Mouse (Mus musculus): Measurements from ENCODE around the gene Clstn3. TPM values are rescaled to one million over a fixed set of nuclear protein-coding genes. Genes with fewer than 3 reads are reported as not detected.
"Not testable (repeated sequence)": the region's sequence is repeated elsewhere in the genome, so short reads cannot be mapped to it uniquely, and the experiment has no call there.

Gene Clstn3
- 2.9 and 3.9 TPM in 2 replicates for polyA plus RNA-seq (2015; fragmentation: Nextera tagmentation; extraction: Ambion mirVana)

GRCm38 (mm10) chr6:124464305-124465271 is at the start of gene Clstn3:
TSS of gene Clstn3 (minus strand) at chr6:124464794.
- peak; percentile 86 for DNase-seq
- WGBS (ENCODE audit: insufficient replicate concordance) = 10% methylated on average over 27 of the region's 27 CpGs
- ATAC-seq (ENCODE audit: low read depth) = peak; percentile 96
- Histone ChIP-seq H3K27me3 (peaks cover 4% of the 10 kb centered on the region; the same call in 1 of the 2 replicates), H3K9ac (peak within 1 kb of the TSS; percentile 69), H3K4me1 (replicated peaks) (peaks cover 21% of the 10 kb centered on the region), H3K4me3 (replicated peaks) (peak within 1 kb of the TSS; percentile 51), H3K27ac (no peak within 1 kb of the TSS), H3K4me2 (peak within 1 kb of the TSS; percentile 77), H3K9me3 (replicated peaks) (no peaks in the 10 kb centered on the region), H3K36me3 (no peaks in the 10 kb centered on the region)

DNA sequence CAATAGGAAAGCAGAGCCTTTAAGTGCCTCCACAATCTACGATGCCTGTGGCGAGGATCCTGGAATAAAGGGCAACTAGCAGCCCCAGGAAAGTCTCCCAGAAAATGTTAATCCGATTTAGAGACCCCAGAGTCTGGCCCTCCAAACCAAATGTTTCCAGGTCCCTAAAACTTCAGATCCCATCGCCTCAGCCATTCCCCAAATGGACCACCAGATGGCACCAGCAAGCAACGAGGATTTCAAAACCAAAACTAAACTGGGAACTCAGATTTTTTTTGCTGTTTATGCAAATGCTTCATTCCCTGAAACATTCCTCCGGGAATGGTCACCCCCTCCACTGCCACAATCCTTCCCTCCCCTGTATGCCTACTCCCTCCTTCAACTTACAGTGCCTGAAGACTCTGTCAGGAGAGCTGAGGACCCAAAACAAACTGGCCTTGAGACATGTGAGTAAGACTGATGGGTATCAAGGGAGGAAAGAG is 47.8 kb upstream of the Clstn3 start, which contains the start of gene C1ra:
Gene C1ra (plus strand): TSS at position 51 of the 482 bp plus-strand sequence.
- H3K4me3 ChIP-seq (replicated peaks) = peak within 1 kb of the TSS; percentile 32
- H3K4me1 ChIP-seq (replicated peaks) = no peaks in the 10 kb centered on the region
- no peak within 1 kb of the TSS; the same call in 1 of the 2 replicates for H3K9ac ChIP-seq
- WGBS (ENCODE audit: insufficient replicate concordance) = 4% methylated on average over 6 of the region's 6 CpGs
- no peaks in the 10 kb centered on the region for H3K36me3 ChIP-seq
- DNase-seq = no peak
- H3K27me3 ChIP-seq = no peaks in the 10 kb centered on the region
- H3K4me2 ChIP-seq = peak within 1 kb of the TSS; percentile 43
- ATAC-seq (ENCODE audit: low read depth) = no peak
- no peaks in the 10 kb centered on the region for H3K9me3 ChIP-seq (replicated peaks)
- no peak within 1 kb of the TSS for H3K27ac ChIP-seq

DNA sequence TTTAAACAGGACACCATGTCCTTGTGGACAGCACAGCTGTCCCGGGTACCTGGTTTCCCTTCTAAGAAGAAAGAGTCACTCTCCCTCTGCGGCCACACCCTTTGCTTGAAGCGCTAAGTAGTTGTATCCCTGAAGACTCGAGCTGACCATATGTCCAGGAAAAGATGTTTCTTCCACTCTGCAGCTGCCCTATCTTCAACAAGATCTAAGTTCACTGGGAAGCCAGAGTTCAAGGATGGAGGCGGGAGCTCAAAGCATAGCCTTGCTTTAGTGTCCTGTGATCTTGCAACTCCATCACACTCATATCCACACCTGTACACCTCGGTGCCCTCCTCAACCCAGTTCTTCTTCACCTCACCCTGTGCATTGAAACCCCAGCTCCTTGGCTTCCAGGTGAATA is 47.3 kb upstream of the Clstn3 start:
- Histone ChIP-seq H3K9me3 (replicated peaks) (no peaks in the 10 kb centered on the region), H3K36me3 (no peaks in the 10 kb centered on the region), H3K27me3 (no peaks in the 10 kb centered on the region), H3K9ac (no peak overlapping the region), H3K4me3 (replicated peaks) (no peak overlapping the region), H3K4me1 (replicated peaks) (no peaks in the 10 kb centered on the region), H3K27ac (no peak overlapping the region), H3K4me2 (no peak overlapping the region)
- no peak for DNase-seq
- 36% methylated on average over 6 of the region's 6 CpGs for WGBS (ENCODE audit: insufficient replicate concordance)
- ATAC-seq (ENCODE audit: low read depth) = no peak

DNA sequence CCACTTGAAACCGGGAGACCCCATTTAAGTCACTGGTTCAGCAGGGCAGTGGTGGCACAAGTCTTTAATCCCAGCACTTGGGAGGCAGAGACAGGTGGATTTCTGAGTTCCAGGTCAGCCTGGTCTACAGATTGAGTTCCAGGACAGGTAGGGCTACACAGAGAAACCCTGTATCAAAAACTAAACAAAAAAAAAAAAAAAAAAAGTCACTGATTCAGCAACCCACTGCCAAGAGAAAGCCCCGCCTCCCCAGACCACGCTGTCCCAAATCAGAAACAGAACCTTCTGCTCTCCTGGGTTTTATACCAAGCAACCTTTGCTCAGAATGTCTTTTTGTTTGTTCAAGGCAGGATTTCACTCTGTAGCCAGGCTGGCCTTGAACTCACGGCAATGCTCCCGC is 44.6 kb upstream of the Clstn3 start:
- not testable (repeated sequence) for H3K4me3 ChIP-seq (replicated peaks); H3K4me2 ChIP-seq; H3K27me3 ChIP-seq; H3K9ac ChIP-seq; H3K4me1 ChIP-seq (replicated peaks); H3K36me3 ChIP-seq; H3K27ac ChIP-seq; ATAC-seq (ENCODE audit: low read depth); DNase-seq; H3K9me3 ChIP-seq (replicated peaks)
- WGBS (ENCODE audit: insufficient replicate concordance) = 75% methylated on average over 5 of the region's 5 CpGs

- H3K27ac ChIP-seq = no peak overlapping the region
- H3K9ac ChIP-seq = no peak overlapping the region
- no peak for ATAC-seq (ENCODE audit: low read depth)
- no peak overlapping the region for H3K4me2 ChIP-seq
- H3K4me3 ChIP-seq (replicated peaks) = no peak overlapping the region
- H3K27me3 ChIP-seq = no peaks in the 10 kb centered on the region
- no peaks in the 10 kb centered on the region for H3K36me3 ChIP-seq
- H3K9me3 ChIP-seq (replicated peaks) = no peaks in the 10 kb centered on the region
- 59% methylated on average over 10 of the region's 10 CpGs for WGBS (ENCODE audit: insufficient replicate concordance)
- no peak for DNase-seq
- H3K4me1 ChIP-seq (replicated peaks) = no peaks in the 10 kb centered on the region
These were observed 43.7 kb upstream of the Clstn3 start for GRCm38 (mm10) chr6:124508292-124508691.

DNA sequence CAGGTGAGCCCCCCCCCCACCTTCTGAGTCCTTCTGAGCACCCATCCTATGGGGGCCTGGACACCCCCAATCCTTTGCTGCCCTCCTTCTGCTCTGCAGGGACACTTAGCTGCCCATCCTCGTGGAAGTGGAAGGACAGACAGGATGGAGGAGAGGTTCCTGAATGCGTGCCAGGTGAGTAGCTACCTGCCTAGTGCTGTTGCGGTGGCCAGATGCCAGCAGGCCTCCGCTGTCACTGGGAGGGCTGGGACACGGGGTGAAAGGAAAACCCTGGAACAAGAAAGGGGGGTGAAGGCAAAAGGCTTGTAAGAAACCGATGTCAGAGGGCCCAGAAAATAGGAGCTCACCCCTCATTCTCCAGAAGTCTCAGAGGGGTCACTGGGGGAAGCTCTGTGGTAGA is 42.4 kb upstream of the Clstn3 start:
- DNase-seq = no peak
- Histone ChIP-seq H3K4me3 (replicated peaks) (no peak overlapping the region), H3K4me2 (no peak overlapping the region), H3K27me3 (no peaks in the 10 kb centered on the region), H3K9me3 (replicated peaks) (no peaks in the 10 kb centered on the region), H3K9ac (no peak overlapping the region), H3K4me1 (replicated peaks) (no peaks in the 10 kb centered on the region), H3K36me3 (no peaks in the 10 kb centered on the region), H3K27ac (no peak overlapping the region)
- 71% methylated on average over 6 of the region's 6 CpGs for WGBS (ENCODE audit: insufficient replicate concordance)
- ATAC-seq (ENCODE audit: low read depth) = no peak

- H3K9me3 ChIP-seq (replicated peaks) = no peaks in the 10 kb centered on the region
- H3K27ac ChIP-seq = no peak overlapping the region
- H3K36me3 ChIP-seq = no peaks in the 10 kb centered on the region
- WGBS (ENCODE audit: insufficient replicate concordance) = 31% methylated on average over 4 of the region's 4 CpGs
- no peak overlapping the region for H3K4me2 ChIP-seq
- H3K4me1 ChIP-seq (replicated peaks) = no peaks in the 10 kb centered on the region
- no peak overlapping the region for H3K4me3 ChIP-seq (replicated peaks)
- no peak overlapping the region for H3K9ac ChIP-seq
- DNase-seq (no peak), ATAC-seq (ENCODE audit: low read depth) (no peak)
- no peaks in the 10 kb centered on the region for H3K27me3 ChIP-seq
These were observed 40.4 kb upstream of the Clstn3 start for GRCm38 (mm10) chr6:124505028-124505427.

DNA sequence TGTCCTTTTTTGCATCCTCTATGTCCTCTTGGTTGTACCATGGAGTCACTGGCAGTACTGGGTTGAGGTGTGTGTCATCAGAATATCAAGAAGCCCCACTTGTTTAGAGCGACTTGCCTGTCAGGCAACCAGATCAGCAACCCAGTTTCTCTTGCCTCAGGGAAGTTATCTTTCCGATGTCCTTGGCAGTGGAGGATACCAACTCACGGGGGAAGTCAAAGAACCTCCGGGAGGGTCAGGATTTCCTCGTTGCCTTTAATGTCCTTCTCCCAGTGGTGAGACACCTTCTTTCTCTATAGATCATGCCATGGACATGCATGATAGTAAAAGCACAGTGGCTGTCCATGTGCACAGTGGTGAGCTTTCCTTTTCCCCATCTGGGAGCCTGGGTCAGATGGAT is 37.4 kb upstream of the Clstn3 start:
- Histone ChIP-seq H3K9ac (no peak overlapping the region), H3K4me3 (replicated peaks) (no peak overlapping the region), H3K27me3 (no peaks in the 10 kb centered on the region), H3K4me2 (no peak overlapping the region), H3K27ac (no peak overlapping the region), H3K36me3 (no peaks in the 10 kb centered on the region), H3K9me3 (replicated peaks) (no peaks in the 10 kb centered on the region), H3K4me1 (replicated peaks) (no peaks in the 10 kb centered on the region)
- DNase-seq = no peak
- no peak for ATAC-seq (ENCODE audit: low read depth)
- 68% methylated on average over 5 of the region's 5 CpGs for WGBS (ENCODE audit: insufficient replicate concordance)

DNA sequence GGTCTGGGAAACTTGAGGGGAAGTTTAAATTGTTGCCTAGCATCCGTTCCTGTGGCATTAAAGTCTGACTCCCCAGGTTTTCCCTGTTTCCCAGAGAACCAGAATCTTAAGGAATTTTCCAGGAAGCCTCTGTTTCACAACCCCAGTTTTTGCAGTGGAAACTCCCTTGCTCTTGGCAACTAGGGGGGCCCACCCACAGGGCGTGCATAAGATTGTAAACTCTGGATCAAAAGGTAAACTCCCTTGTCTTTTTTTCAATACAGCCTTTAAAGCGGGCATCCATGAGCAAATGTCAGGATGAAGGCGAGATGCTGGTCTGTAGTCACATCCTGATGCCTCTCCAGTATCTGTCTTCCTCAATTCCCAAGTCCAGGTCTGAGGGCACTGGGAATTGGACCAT is 36.9 kb upstream of the Clstn3 start:
- Histone ChIP-seq H3K36me3 (no peaks in the 10 kb centered on the region), H3K27ac (no peak overlapping the region), H3K4me2 (no peak overlapping the region), H3K4me1 (replicated peaks) (no peaks in the 10 kb centered on the region), H3K27me3 (no peaks in the 10 kb centered on the region), H3K9ac (no peak overlapping the region), H3K9me3 (replicated peaks) (no peaks in the 10 kb centered on the region), H3K4me3 (replicated peaks) (no peak overlapping the region)
- DNase-seq (no peak), ATAC-seq (ENCODE audit: low read depth) (no peak)
- 64% methylated on average over 4 of the region's 4 CpGs for WGBS (ENCODE audit: insufficient replicate concordance)

DNA sequence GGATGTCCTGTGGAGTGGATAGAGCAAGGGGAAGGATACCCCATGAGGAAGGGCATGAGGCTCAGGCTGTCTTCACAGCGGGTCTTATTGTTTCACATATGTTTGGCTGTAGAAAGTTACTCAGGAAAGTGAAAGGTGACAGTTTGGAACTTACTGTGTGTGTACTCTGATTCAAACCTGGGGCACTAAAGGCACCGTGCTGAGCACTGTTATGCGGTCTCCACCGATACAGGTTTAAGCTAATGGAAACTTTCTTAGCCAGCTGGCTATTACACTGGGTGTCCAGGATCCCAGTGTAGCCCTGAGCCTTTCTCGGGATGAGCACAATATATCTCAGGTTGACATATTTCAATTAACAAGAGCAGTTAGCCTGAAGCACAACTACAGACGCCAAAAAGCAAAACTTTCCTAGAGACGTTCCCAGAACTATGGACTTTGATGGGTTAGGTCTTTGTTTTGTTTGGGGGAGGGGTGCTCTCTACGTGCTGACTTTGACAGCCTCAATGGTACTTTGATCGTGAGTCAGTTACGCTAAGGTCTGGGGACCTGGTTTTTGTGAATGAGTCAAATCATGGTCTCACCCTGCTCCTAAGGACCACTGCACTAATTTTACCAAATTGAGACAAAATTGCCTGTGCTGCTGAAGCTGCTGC is 35.4 kb upstream of the Clstn3 start:
- ATAC-seq (ENCODE audit: low read depth) = peak; percentile 54; the same call in 1 of the 2 replicates
- Histone ChIP-seq H3K27ac (peak overlapping the region; percentile 19), H3K4me3 (replicated peaks) (no peak overlapping the region), H3K9me3 (replicated peaks) (no peaks in the 10 kb centered on the region), H3K27me3 (no peaks in the 10 kb centered on the region), H3K4me2 (no peak overlapping the region), H3K4me1 (replicated peaks) (no peaks in the 10 kb centered on the region), H3K9ac (no peak overlapping the region), H3K36me3 (no peaks in the 10 kb centered on the region)
- 62% methylated on average over 10 of the region's 10 CpGs for WGBS (ENCODE audit: insufficient replicate concordance)
- no peak for DNase-seq

GRCm38 (mm10) chr6:124496054-124496453 is 31.5 kb upstream of the Clstn3 start:
- Histone ChIP-seq H3K4me3 (replicated peaks) (no peak overlapping the region), H3K27me3 (no peaks in the 10 kb centered on the region), H3K4me1 (replicated peaks) (peaks cover 25% of the 10 kb centered on the region), H3K4me2 (no peak overlapping the region), H3K9me3 (replicated peaks) (no peaks in the 10 kb centered on the region), H3K9ac (no peak overlapping the region), H3K27ac (no peak overlapping the region), H3K36me3 (no peaks in the 10 kb centered on the region)
- WGBS (ENCODE audit: insufficient replicate concordance) = 67% methylated on average over 5 of the region's 5 CpGs
- ATAC-seq (ENCODE audit: low read depth) (no peak), DNase-seq (no peak)
